Mouse (Mus musculus): ENCODE measurements around the gene Rtn4rl2. TPM values are rescaled to one million over a fixed set of nuclear protein-coding genes. Genes with fewer than 3 reads are reported as not detected.
A peak's percentile ranks its signal among the peaks of the same experiment; 100 is the strongest.

The Rtn4rl2 gene
- total RNA-seq, 2 experiments from 2014 or later: 1.0 TPM

DNA sequence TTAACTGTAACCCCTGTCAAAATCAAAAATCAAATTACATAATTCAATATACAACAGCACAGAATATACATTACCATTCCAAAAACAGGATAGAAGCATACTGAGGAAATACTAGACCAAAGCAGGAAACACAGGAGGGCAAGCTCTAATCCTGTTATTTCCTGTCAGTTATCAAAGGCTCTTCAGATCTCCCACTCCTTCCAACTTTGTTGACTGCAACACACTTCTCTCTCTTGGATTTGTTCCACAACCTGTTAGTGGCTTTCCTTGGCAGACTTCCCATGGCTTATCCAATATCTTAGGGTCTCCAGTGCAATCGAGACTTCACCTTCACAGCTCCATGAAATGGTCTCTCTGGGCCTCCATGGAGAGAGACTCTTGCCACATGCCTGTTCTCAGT, 41.3 kb downstream of the Rtn4rl2 start:
- no peak for DNase-seq

- DNase-seq: no peak
These were observed 42.9 kb downstream of the Rtn4rl2 start for GRCm38 (mm10) chr2:84843654-84844053.

GRCm38 (mm10) chr2:84841905-84842304, 44.6 kb downstream of the Rtn4rl2 start:
- no peak for DNase-seq

GRCm38 (mm10) chr2:84840748-84841563, 45.6 kb downstream of the Rtn4rl2 start:
- no peak for DNase-seq

- DNase-seq: peak; percentile 79
These were observed 46.3 kb downstream of the Rtn4rl2 start for GRCm38 (mm10) chr2:84840016-84840747.

GRCm38 (mm10) chr2:84838993-84839980, 47.2 kb downstream of the Rtn4rl2 start:
- peak; percentile 59 for DNase-seq

GRCm38 (mm10) chr2:84838593-84838949, 47.9 kb downstream of the Rtn4rl2 start, which contains the start of gene Slc43a1:
Gene Slc43a1 (plus strand): TSS chr2:84838850.
- DNase-seq: no peak

GRCm38 (mm10) chr2:84837817-84838592, 48.5 kb downstream of the Rtn4rl2 start:
- DNase-seq: no peak

DNA sequence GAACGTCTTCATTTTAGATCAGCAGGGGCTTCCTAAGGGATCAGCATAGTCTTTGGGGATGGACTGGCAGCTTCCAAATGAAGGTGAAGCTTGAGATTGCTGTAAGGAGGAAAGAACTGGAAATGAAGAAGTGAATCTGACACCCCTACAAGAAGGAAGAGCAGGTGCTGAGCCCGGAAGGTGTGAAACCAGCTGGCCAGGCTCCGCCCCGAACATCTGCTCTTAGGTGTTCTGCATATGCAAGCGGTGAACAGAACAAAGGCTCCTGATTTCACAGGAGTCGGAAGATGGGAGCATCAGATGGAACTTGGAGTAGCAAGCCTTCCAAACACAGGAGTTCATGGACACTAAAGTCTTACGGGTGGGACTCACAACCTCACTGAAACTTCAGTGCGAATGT, 49.4 kb downstream of the Rtn4rl2 start:
- DNase-seq: no peak

- DNase-seq: peak; percentile 86
These were observed 54.7 kb downstream of the Rtn4rl2 start for GRCm38 (mm10) chr2:84831666-84832391.

GRCm38 (mm10) chr2:84827283-84827920, 59.1 kb downstream of the Rtn4rl2 start:
- no peak for DNase-seq

- DNase-seq: peak; percentile 74
These were observed 59.8 kb downstream of the Rtn4rl2 start, which contains the start of gene Timm10 for GRCm38 (mm10) chr2:84826488-84827282. Gene Timm10 (plus strand): TSS chr2:84826997.

- DNase-seq: no peak
These were observed 63.3 kb downstream of the Rtn4rl2 start for GRCm38 (mm10) chr2:84823237-84823636.

DNA sequence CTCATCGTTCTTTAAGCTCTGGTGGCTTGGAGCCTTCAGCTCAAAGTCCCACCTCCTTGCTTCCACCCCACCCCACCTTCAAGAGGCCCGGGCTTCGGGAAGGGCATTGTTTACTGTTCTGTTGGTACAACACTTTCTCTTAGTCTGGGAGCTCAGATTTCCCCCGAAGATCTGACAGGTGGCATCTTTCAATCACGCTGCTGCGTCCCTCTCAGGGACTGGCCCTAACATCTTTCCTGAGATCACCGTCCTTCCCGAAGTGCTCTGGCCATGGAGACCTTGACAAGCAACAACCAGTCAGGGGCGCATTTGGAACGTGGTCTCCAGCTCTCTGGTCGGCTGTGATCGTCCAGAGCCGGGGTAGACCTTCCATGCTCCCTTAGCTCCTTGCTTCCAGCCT, 64.0 kb downstream of the Rtn4rl2 start, which contains the start of gene Smtnl1:
Smtnl1 (minus strand) TSS at position 101 of the 400 bp plus-strand sequence.
- DNase-seq: no peak

Small RNAs within 50 kb of the gene (microRNA-seq; reads per million reads assigned to microRNA genes)
- gene Gm24332: 0 reads per million in 2 experiments

Other genes starting within 250 kb of the Rtn4rl2 start
- 10 to 100 TPM; 54.4 to 68.8 TPM for gene Ctnnd1, start 235.9 kb downstream of the Rtn4rl2 start, total RNA-seq (2021)
- gene Btbd18, start 227.6 kb downstream of the Rtn4rl2 start, total RNA-seq (2021): under 1 TPM in 1 of 2 experiments, not detected in 1; 0.09 TPM
- 10 to 100 TPM; 25.4 to 26.7 TPM for gene Selenoh, start 215.9 kb downstream of the Rtn4rl2 start, total RNA-seq (2021)
- not detected for gene Gm28635, start 208.7 kb downstream of the Rtn4rl2 start, total RNA-seq (2021)
- 10 to 100 TPM; 11.0 to 13.6 TPM for gene Med19, start 208.3 kb downstream of the Rtn4rl2 start, total RNA-seq (2021)
- 10 to 100 TPM; 50.4 to 50.7 TPM for gene Tmx2, start 207.6 kb downstream of the Rtn4rl2 start, total RNA-seq (2021)
- 10 to 100 TPM; 42.7 to 47.9 TPM for gene Zdhhc5, start 171.5 kb downstream of the Rtn4rl2 start, total RNA-seq (2021)
- 1 to 10 TPM; 4.6 to 5.3 TPM for gene Clp1, start 159.4 kb downstream of the Rtn4rl2 start, total RNA-seq (2021)
- gene Ypel4, start 152.7 kb downstream of the Rtn4rl2 start, total RNA-seq (2021): 1 to 10 TPM in 1 of 2 experiments, under 1 TPM in 1; 0.49 to 1.4 TPM
- 1 to 10 TPM in 1 of 2 experiments, under 1 TPM in 1; 0.77 to 1.4 TPM for gene Gm19426, start 143.1 kb downstream of the Rtn4rl2 start, total RNA-seq (2021)
- 10 to 100 TPM; 74.7 to 84.1 TPM for gene Serping1, start 111.3 kb downstream of the Rtn4rl2 start, total RNA-seq (2021)
- 10 to 100 TPM in 1 of 2 experiments, 1 to 10 TPM in 1; 7.2 to 10.0 TPM for gene Ube2l6, start 87.9 kb downstream of the Rtn4rl2 start, total RNA-seq (2021)
- gene Smtnl1, start 64.1 kb downstream of the Rtn4rl2 start, total RNA-seq (2021): 10 to 100 TPM; 64.0 to 71.1 TPM
- gene Timm10, start 59.7 kb downstream of the Rtn4rl2 start, total RNA-seq (2021): 10 to 100 TPM; 42.9 to 46.1 TPM
- 1 to 10 TPM; 6.4 to 6.7 TPM for gene Slc43a1, start 47.9 kb downstream of the Rtn4rl2 start, total RNA-seq (2021)
- 10 to 100 TPM; 18.9 to 20.0 TPM for gene Slc43a3, start 49.9 kb upstream of the Rtn4rl2 start, total RNA-seq (2021)
- 1 to 10 TPM in 1 of 2 experiments, not detected in 1; 4.8 TPM for gene Prg2, start 93.8 kb upstream of the Rtn4rl2 start, total RNA-seq (2021)
- not detected for gene Prg3, start 101.5 kb upstream of the Rtn4rl2 start, total RNA-seq (2021)
- gene Ssrp1, start 150.5 kb upstream of the Rtn4rl2 start, total RNA-seq (2021): 10 to 100 TPM; 50.9 to 66.6 TPM
- gene P2rx3, start 150.8 kb upstream of the Rtn4rl2 start, total RNA-seq (2021): under 1 TPM; 0.88 to 0.92 TPM
- 10 to 100 TPM; 52.1 to 69.1 TPM for gene Tnks1bp1, start 161.3 kb upstream of the Rtn4rl2 start, total RNA-seq (2021)
- gene Aplnr, start 249.5 kb upstream of the Rtn4rl2 start, total RNA-seq (2021): 10 to 100 TPM; 67.2 to 88.4 TPM